Mouse (Mus musculus): ENCODE results near the gene Zfp598.

- no peak for TF ChIP-seq CTCF (IDR thresholded peaks at IDR 0.05; ENCODE audit: insufficient read depth, low read depth, low read length)
- TF ChIP-seq POLR2A (IDR thresholded peaks at IDR 0.05; ENCODE audit: insufficient read depth, low read depth, low read length): no peak
Observed at GRCm38 (mm10) chr17:24651835-24652234, 17.7 kb upstream of the Zfp598 start.

All from olfactory bulb, adult 2 months (tissue).